Mouse (Mus musculus): ENCODE measurements around the gene Me3.

- no peak for TF ChIP-seq USF1 (IDR thresholded peaks at IDR 0.05; ENCODE audit: low read depth)
- peak; percentile 49 for TF ChIP-seq MYOD1 (IDR thresholded peaks at IDR 0.05; ENCODE audit: control insufficient read depth, insufficient read length, low read depth)
Observed at GRCm38 (mm10) chr7:89628006-89628405, 4.2 kb upstream of the Me3 start.
